Mouse (Mus musculus): ENCODE data around the gene Rims4.

DNA sequence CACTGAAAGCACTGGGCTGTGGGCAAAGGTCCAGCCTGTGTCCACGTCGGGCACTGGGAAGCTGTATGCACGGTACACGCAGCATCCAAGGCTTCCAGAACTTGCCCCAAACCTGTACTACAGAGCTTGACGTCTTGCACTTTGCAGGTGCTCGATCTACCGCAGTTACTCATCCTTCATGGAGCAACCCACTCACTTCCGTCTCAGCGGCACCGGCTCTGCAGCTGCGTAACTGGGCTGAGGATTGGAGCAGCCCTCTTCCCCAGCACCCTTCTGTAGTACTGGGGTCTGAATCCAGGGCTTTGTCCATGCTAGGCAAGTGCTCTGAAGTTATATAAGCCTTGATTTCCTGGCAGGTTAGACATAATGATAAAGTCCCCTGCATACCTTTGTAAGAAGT, 27.2 kb downstream of the Rims4 start:
- TF ChIP-seq GATA1 (IDR thresholded peaks at IDR 0.05; ENCODE audit: low read length) (no peak), TAL1 (IDR thresholded peaks at IDR 0.05; ENCODE audit: low read length) (no peak)

Data from erythroblast, embryonic 14.5 days (primary cell).